Mouse (Mus musculus) midbrain, postnatal 0 days (tissue): Measurements from ENCODE around the gene Slc22a18. TPM values are rescaled to one million over a fixed set of nuclear protein-coding genes. Genes with fewer than 3 reads are reported as not detected.

Experiments
- ATAC-seq: fragments of 200-750 bp; cut with Nextera tagmentation; 2 replicates; pipeline ENCODE4 v1.8.0; 2017; ENCODE audit warnings: moderate number of reproducible peaks, mild to moderate bottlenecking, moderate TSS enrichment, moderate library complexity; ENCODE audit not compliant: low FRiP score
- DNase-seq: peaks from one replicate; pipeline ENCODE4 v3.0.0-alpha.2; 2015; ENCODE audit warnings: low spot score
- H3K27ac ChIP-seq: fragments of 300-500 bp; sonication (generic); 2 replicates; pipeline ENCODE4 v1.5.1; 2014; ENCODE audit warnings: low read depth, mild to moderate bottlenecking, low read length, mixed read lengths
- H3K27me3 ChIP-seq: fragments of 300-500 bp; sonication (generic); 2 replicates; pipeline ENCODE4 v1.6.1; 2014; ENCODE audit warnings: low read length, control low read depth, mixed read lengths; ENCODE audit not compliant: insufficient read depth
- H3K36me3 ChIP-seq: fragments of 300-500 bp; sonication (generic); 2 replicates; pipeline ENCODE4 v1.6.1; 2014; ENCODE audit warnings: low read length, control low read depth, mixed read lengths; ENCODE audit not compliant: insufficient read depth
- H3K4me1 ChIP-seq: fragments of 300-500 bp; sonication (generic); 2 replicates; pipeline ENCODE4 v1.6.1; 2014; ENCODE audit warnings: mild to moderate bottlenecking, control low read depth, antibody characterized with exemption, low read length, mixed read lengths; ENCODE audit not compliant: insufficient read depth
- H3K4me2 ChIP-seq: fragments of 300-500 bp; sonication (generic); 2 replicates; pipeline ENCODE4 v1.6.1; 2014; ENCODE audit warnings: low read depth, mild to moderate bottlenecking, low read length, mixed read lengths; ENCODE audit not compliant: poor library complexity, severe bottlenecking
- H3K4me3 ChIP-seq: fragments of 300-500 bp; sonication (generic); 2 replicates; pipeline ENCODE4 v1.5.1; 2014; ENCODE audit warnings: low read depth, mild to moderate bottlenecking, low read length, moderate library complexity
- H3K9ac ChIP-seq: fragments of 300-500 bp; sonication (generic); replicated peaks from 2 replicates; pipeline ENCODE4 v1.6.1; 2014; ENCODE audit warnings: mild to moderate bottlenecking, low read length, moderate library complexity, mixed read lengths; ENCODE audit not compliant: poor library complexity, severe bottlenecking
- H3K9me3 ChIP-seq: fragments of 300-500 bp; sonication (generic); 2 replicates; pipeline ENCODE4 v1.6.1; 2016; ENCODE audit warnings: low read length, control low read depth
- CTCF ChIP-seq: IDR thresholded peaks from 2 replicates; pipeline ENCODE4 v1.5.1; 2016; ENCODE audit warnings: antibody characterized with exemption, mild to moderate bottlenecking
- WGBS: fragments of 180-500 bp; shearing (Covaris S2); extraction: QIAGEN DNeasy Blood & Tissue Kit; methylation state at CpG from one replicate; pipeline ENCODE4 v1.1.7; 2014; 5-methylcytosine and 5-hydroxymethylcytosine counted together
- polyA plus RNA-seq: library from polyadenylated mRNA; unstranded; fragments of >200 nt; fragmentation: Nextera tagmentation; extraction: Ambion mirVana; gene quantifications from 2 replicates; pipeline ENCODE4 v1.2.1, GENCODE M21; 2015
- total RNA-seq: library from RNA; depleted of rRNA; stranded (reverse); fragments of >200 nt; gene quantifications from 2 replicates; pipeline ENCODE4 v1.2.3, GENCODE M21; 2014; rRNA removed

The Slc22a18 gene
- total RNA-seq (0.33 and 0.47 TPM in 2 replicates), polyA plus RNA-seq (0.71 and 0.86 TPM in 2 replicates)

- ATAC-seq, result no peak
- DNase-seq, result no peak
- no peak within 1 kb of the TSS for H3K4me2 ChIP-seq
- no peaks in the 10 kb centered on the region for H3K9me3 ChIP-seq
- H3K4me1 ChIP-seq, result no peaks in the 10 kb centered on the region
- WGBS, result 43% methylated on average over 4 of the region's 4 CpGs
- H3K9ac ChIP-seq, result no peak within 1 kb of the TSS
- no peak within 1 kb of the TSS for H3K27ac ChIP-seq
- no peaks in the 10 kb centered on the region for H3K36me3 ChIP-seq
- H3K4me3 ChIP-seq, result no peak within 1 kb of the TSS
- no peak for TF ChIP-seq CTCF
- H3K27me3 ChIP-seq, result no peaks in the 10 kb centered on the region
Measured at GRCm38 (mm10) chr7:143473347-143474101, at the start of gene Slc22a18. Slc22a18 (plus strand) TSS chr7:143473736.

- DNase-seq (peak; percentile 90), ATAC-seq (peak; percentile 62)
- no peak for TF ChIP-seq CTCF
- Histone ChIP-seq H3K27me3 (no peaks in the 10 kb centered on the region), H3K36me3 (no peaks in the 10 kb centered on the region), H3K4me3 (no peak overlapping the region), H3K27ac (no peak overlapping the region), H3K4me2 (no peak overlapping the region), H3K4me1 (peaks cover 7% of the 10 kb centered on the region; the same call in 1 of the 2 replicates), H3K9ac (no peak overlapping the region), H3K9me3 (no peaks in the 10 kb centered on the region)
- 30% methylated on average over 23 of the region's 23 CpGs for WGBS
Measured at GRCm38 (mm10) chr7:143428142-143428813, 45.3 kb upstream of the Slc22a18 start.

- ATAC-seq (no peak), DNase-seq (no peak)
- Histone ChIP-seq H3K27ac (no peak overlapping the region), H3K4me3 (no peak overlapping the region), H3K4me2 (no peak overlapping the region), H3K4me1 (peaks cover 7% of the 10 kb centered on the region; the same call in 1 of the 2 replicates), H3K36me3 (no peaks in the 10 kb centered on the region), H3K27me3 (peaks cover 1% of the 10 kb centered on the region; the same call in 1 of the 2 replicates), H3K9me3 (no peaks in the 10 kb centered on the region), H3K9ac (no peak overlapping the region)
- no peak for TF ChIP-seq CTCF
- WGBS, result 42% methylated on average over 2 of the region's 2 CpGs
Measured at GRCm38 (mm10) chr7:143428814-143429499, 44.6 kb upstream of the Slc22a18 start.

- no peak overlapping the region for H3K4me3 ChIP-seq
- no peak overlapping the region for H3K4me2 ChIP-seq
- no peak overlapping the region for H3K27ac ChIP-seq
- no peaks in the 10 kb centered on the region for H3K9me3 ChIP-seq
- no peaks in the 10 kb centered on the region for H3K36me3 ChIP-seq
- ATAC-seq (no peak), DNase-seq (no peak)
- H3K27me3 ChIP-seq, result peaks cover 3% of the 10 kb centered on the region; the same call in 1 of the 2 replicates
- peaks cover 7% of the 10 kb centered on the region; the same call in 1 of the 2 replicates for H3K4me1 ChIP-seq
- WGBS, result 82% methylated on average over 1 of the region's 1 CpGs
- no peak overlapping the region for H3K9ac ChIP-seq
- no peak for TF ChIP-seq CTCF
Measured at GRCm38 (mm10) chr7:143432631-143433030, 40.9 kb upstream of the Slc22a18 start.

GRCm38 (mm10) chr7:143433331-143433730, 40.2 kb upstream of the Slc22a18 start:
- ATAC-seq, result no peak

More at GRCm38 (mm10) chr7:143433331-143433730, 40.2 kb upstream of the Slc22a18 start:
- peaks cover 6% of the 10 kb centered on the region; the same call in 1 of the 2 replicates for H3K4me1 ChIP-seq
- 58% methylated on average over 7 of the region's 7 CpGs for WGBS
- no peak overlapping the region for H3K27ac ChIP-seq
- TF ChIP-seq CTCF, result no peak
- H3K4me3 ChIP-seq, result no peak overlapping the region
- H3K9me3 ChIP-seq, result no peaks in the 10 kb centered on the region
- no peak overlapping the region for H3K9ac ChIP-seq
- DNase-seq, result peak; percentile 43
- H3K36me3 ChIP-seq, result no peaks in the 10 kb centered on the region
- no peak overlapping the region for H3K4me2 ChIP-seq
- H3K27me3 ChIP-seq, result peaks cover 3% of the 10 kb centered on the region; the same call in 1 of the 2 replicates
